Mouse (Mus musculus): Measurements from ENCODE around the gene Tex38.

GRCm38 (mm10) chr4:115827066-115827465 lies 46.2 kb upstream of the Tex38 start:
- no peak for TF ChIP-seq CTCF (IDR thresholded peaks at IDR 0.05; ENCODE audit: low read depth, low read length)
- TF ChIP-seq POLR2A (IDR thresholded peaks at IDR 0.05; ENCODE audit: borderline replicate concordance, low read depth, low read length), result no peak
